Mouse (Mus musculus): Measurements from ENCODE around the gene Srms.
"Not testable (repeated sequence)": the region's sequence is repeated elsewhere in the genome, so short reads cannot be mapped to it uniquely, and the experiment has no call there.

Gene Srms

GRCm38 (mm10) chr2:181218881-181219485 is 6.0 kb upstream of the Srms start:
- peak; percentile 51 for DNase-seq

GRCm38 (mm10) chr2:181216037-181216436 is 3.1 kb upstream of the Srms start:
- DNase-seq, result no peak

GRCm38 (mm10) chr2:181212389-181213020 is 480 bp downstream of the Srms start:
- DNase-seq, result peak; percentile 20

- no peak for DNase-seq
Measured at GRCm38 (mm10) chr2:181206118-181206517, 6.9 kb downstream of the Srms start.

GRCm38 (mm10) chr2:181205678-181206077 is 7.3 kb downstream of the Srms start:
- no peak for DNase-seq

- DNase-seq, result no peak
Measured at GRCm38 (mm10) chr2:181202886-181203285, 10.1 kb downstream of the Srms start.

- no peak for DNase-seq
Measured at GRCm38 (mm10) chr2:181202422-181202821, 10.6 kb downstream of the Srms start, which contains the start of gene Ptk6. TSS of gene Ptk6 (minus strand) at chr2:181202789.

GRCm38 (mm10) chr2:181201606-181202005 is 11.4 kb downstream of the Srms start:
- DNase-seq, result peak; percentile 71

GRCm38 (mm10) chr2:181196628-181197300 is 16.2 kb downstream of the Srms start:
- no peak for DNase-seq

- DNase-seq, result peak; percentile 16
Measured at GRCm38 (mm10) chr2:181193044-181193443, 19.9 kb downstream of the Srms start.

- DNase-seq, result no peak
Measured at GRCm38 (mm10) chr2:181191936-181192335, 21.0 kb downstream of the Srms start.

- not testable (repeated sequence) for DNase-seq
Measured at GRCm38 (mm10) chr2:181191385-181191784, 21.6 kb downstream of the Srms start.

GRCm38 (mm10) chr2:181189321-181189720 is 23.7 kb downstream of the Srms start:
- DNase-seq, result no peak

- peak; percentile 53 for DNase-seq
Measured at GRCm38 (mm10) chr2:181188681-181189080, 24.3 kb downstream of the Srms start.

GRCm38 (mm10) chr2:181187121-181188000 is 25.6 kb downstream of the Srms start, which contains the start of gene Ppdpf:
TSS of gene Ppdpf (plus strand) at chr2:181187247.
- DNase-seq, result peak; percentile 99

GRCm38 (mm10) chr2:181186635-181187034 is 26.4 kb downstream of the Srms start:
- peak; percentile 95 for DNase-seq

- no peak for DNase-seq
Measured at GRCm38 (mm10) chr2:181180898-181181297, 32.1 kb downstream of the Srms start.

- peak; percentile 17 for DNase-seq
Measured at GRCm38 (mm10) chr2:181178471-181178870, 34.5 kb downstream of the Srms start.

GRCm38 (mm10) chr2:181178015-181178414 is 35.0 kb downstream of the Srms start:
- DNase-seq, result no peak

GRCm38 (mm10) chr2:181174646-181175045 is 38.3 kb downstream of the Srms start:
- DNase-seq, result no peak

GRCm38 (mm10) chr2:181166469-181166868 is 46.5 kb downstream of the Srms start:
- no peak for DNase-seq

GRCm38 (mm10) chr2:181160821-181161220 is 52.2 kb downstream of the Srms start:
- DNase-seq, result no peak

- DNase-seq, result no peak
Measured at GRCm38 (mm10) chr2:181159771-181160170, 53.2 kb downstream of the Srms start.
